ENCODE assay signal across 9 mouse cellular contexts in genomic region chr16:97763990-97764340, GRCm38 (mm10). TPM values are rescaled to one million over a fixed set of nuclear protein-coding genes. Genes with fewer than 3 reads are reported as not detected.
DNase-seq lines count a peak whose midpoint lies in the region; ATAC-seq and TF ChIP-seq lines count a peak whose summit lies in the region.
"Had no signal": no experiment of that assay in that cellular context is flagged by ENCODE, and none has a peak within 500 bp of the region (broad histone marks: within the 10 kb centered on the region; RNA-seq: fewer than 3 reads in every experiment).

No protein-coding gene starts in this region.

- H3K36me3 ChIP-seq in kidney, postnatal 0 days (ENCODE audit: insufficient read depth, low read length): no peaks in the 10 kb centered on the region
- no peaks in the 10 kb centered on the region for H3K36me3 ChIP-seq in forebrain, embryonic 11.5 days (ENCODE audit: control insufficient read depth, insufficient read depth, low read length)
- H3K36me3 ChIP-seq in intestine, embryonic 16.5 days (ENCODE audit: control insufficient read depth, insufficient read depth, low read length): no peaks in the 10 kb centered on the region
- no peaks in the 10 kb centered on the region for H3K36me3 ChIP-seq in midbrain, postnatal 0 days (ENCODE audit: insufficient read depth, low read length)

- TF ChIP-seq CTCF in kidney, postnatal 0 days (IDR thresholded peaks at IDR 0.05; ENCODE audit: low read depth): no peak
- no peak for TF ChIP-seq CTCF in midbrain, postnatal 0 days (IDR thresholded peaks at IDR 0.05)

- peaks cover 15% of the 10 kb centered on the region for H3K27me3 ChIP-seq in kidney, postnatal 0 days (ENCODE audit: insufficient read depth, low read length)
- peaks cover 31% of the 10 kb centered on the region for H3K27me3 ChIP-seq in forebrain, embryonic 11.5 days (ENCODE audit: control insufficient read depth, insufficient read depth, low read length)
- H3K27me3 ChIP-seq in intestine, embryonic 16.5 days (replicated peaks; ENCODE audit: control insufficient read depth, insufficient read depth, low read length): peaks cover 25% of the 10 kb centered on the region
- H3K27me3 ChIP-seq in midbrain, postnatal 0 days (ENCODE audit: insufficient read depth, low read length): peaks cover 38% of the 10 kb centered on the region

- H3K27ac ChIP-seq in kidney, postnatal 0 days: no peak overlapping the region
- no peak overlapping the region for H3K27ac ChIP-seq in forebrain, embryonic 11.5 days (ENCODE audit: low read depth, low read length)
- no peak overlapping the region for H3K27ac ChIP-seq in intestine, embryonic 16.5 days (ENCODE audit: low read length)
- no peak overlapping the region for H3K27ac ChIP-seq in midbrain, postnatal 0 days (ENCODE audit: low read depth, low read length)

- peak; percentile 16; the same call in 1 of the 2 replicates for ATAC-seq in kidney, postnatal 0 days (replicated peaks; ENCODE audit: low FRiP score, low read depth)
- no peak for ATAC-seq in forebrain, embryonic 11.5 days (replicated peaks; ENCODE audit: low FRiP score)
- no peak for ATAC-seq in intestine, embryonic 16.5 days
- ATAC-seq in midbrain, postnatal 0 days (ENCODE audit: low FRiP score): no peak

- H3K4me2 ChIP-seq in kidney, postnatal 0 days (ENCODE audit: low read length): peak overlapping the region; percentile 70
- H3K4me2 ChIP-seq in forebrain, embryonic 11.5 days (ENCODE audit: low read depth, low read length, severe bottlenecking): peak overlapping the region; percentile 78
- H3K4me2 ChIP-seq in intestine, embryonic 16.5 days (ENCODE audit: low read depth, low read length): peak overlapping the region; percentile 71
- H3K4me2 ChIP-seq in midbrain, postnatal 0 days (ENCODE audit: low read depth, low read length, poor library complexity, severe bottlenecking): peak overlapping the region; percentile 52; the same call in 1 of the 2 replicates

- peak overlapping the region; percentile 46 for H3K4me3 ChIP-seq in kidney, postnatal 0 days (replicated peaks; ENCODE audit: low read depth, low read length)
- H3K4me3 ChIP-seq in forebrain, embryonic 11.5 days (ENCODE audit: low read depth, low read length): peak overlapping the region; percentile 46
- H3K4me3 ChIP-seq in intestine, embryonic 16.5 days (ENCODE audit: low read length): peak overlapping the region; percentile 62
- peak overlapping the region; percentile 38; the same call in 1 of the 2 replicates for H3K4me3 ChIP-seq in midbrain, postnatal 0 days (ENCODE audit: low read depth, low read length)

- no peaks in the 10 kb centered on the region for H3K9me3 ChIP-seq in kidney, postnatal 0 days (replicated peaks; ENCODE audit: low read length)
- no peaks in the 10 kb centered on the region for H3K9me3 ChIP-seq in forebrain, embryonic 11.5 days (ENCODE audit: control insufficient read depth, low read length)
- H3K9me3 ChIP-seq in intestine, embryonic 16.5 days (ENCODE audit: control insufficient read depth, low read length): no peaks in the 10 kb centered on the region
- no peaks in the 10 kb centered on the region for H3K9me3 ChIP-seq in midbrain, postnatal 0 days (ENCODE audit: low read length)

- WGBS in kidney, postnatal 0 days: 10% methylated on average over 13 of the region's 13 CpGs
- 7% methylated on average over 13 of the region's 13 CpGs for WGBS in forebrain, embryonic 11.5 days
- WGBS in intestine, embryonic 16.5 days: 6% methylated on average over 13 of the region's 13 CpGs
- 13% methylated on average over 13 of the region's 13 CpGs for WGBS in midbrain, postnatal 0 days

- no peaks in the 10 kb centered on the region for H3K4me1 ChIP-seq in kidney, postnatal 0 days (replicated peaks; ENCODE audit: insufficient read depth, low read length)
- H3K4me1 ChIP-seq in forebrain, embryonic 11.5 days (replicated peaks; ENCODE audit: control insufficient read depth, insufficient read depth, low read length): peaks cover 5% of the 10 kb centered on the region; the same call in 1 of the 2 replicates
- peaks cover 24% of the 10 kb centered on the region for H3K4me1 ChIP-seq in intestine, embryonic 16.5 days (ENCODE audit: control insufficient read depth, insufficient read depth, low read length)
- H3K4me1 ChIP-seq in midbrain, postnatal 0 days (ENCODE audit: insufficient read depth, low read length): peaks cover 2% of the 10 kb centered on the region; the same call in 1 of the 2 replicates

- H3K9ac ChIP-seq in kidney, postnatal 0 days (ENCODE audit: low read depth, low read length): 0 out of 2 replicates have a peak overlapping the region, but pooled peaks have one; percentile 58
- H3K9ac ChIP-seq in forebrain, embryonic 11.5 days (ENCODE audit: low read length): peak overlapping the region; percentile 14; the same call in 1 of the 2 replicates
- peak overlapping the region; percentile 78 for H3K9ac ChIP-seq in intestine, embryonic 16.5 days (ENCODE audit: low read depth, low read length)
- H3K9ac ChIP-seq in midbrain, postnatal 0 days (replicated peaks; ENCODE audit: low read length, poor library complexity, severe bottlenecking): no peak overlapping the region

- peak; percentile 5 for DNase-seq in kidney, postnatal 0 days (ENCODE audit: low spot score)
- no peak for DNase-seq in kidney, postnatal 10 days
- DNase-seq in forebrain, embryonic 11.5 days (ENCODE audit: low spot score): no peak
- no peak for DNase-seq in midbrain, postnatal 0 days (ENCODE audit: low spot score)
- DNase-seq in thymus, postnatal 0 days (ENCODE audit: low spot score): no peak
- DNase-seq in adrenal gland, postnatal 25 days: no peak
- DNase-seq in cerebellum, adult 18-20 months: no peak
- DNase-seq: cerebellum, adult 11-12 months had no signal

RNA-seq across cellular contexts. Expression of gene Ripk4, which starts 0.4 kb away (rescaled TPM):
- 9.9 and 10.2 TPM in 2 replicates for polyA plus RNA-seq in kidney, postnatal 0 days (2015; fragmentation: Nextera tagmentation; extraction: Ambion mirVana)
- polyA plus RNA-seq in forebrain, embryonic 11.5 days (2014; fragmentation: Nextera tagmentation; extraction: Ambion mirVana): 1.6 and 1.7 TPM in 2 replicates
- 21.8 and 22.7 TPM in 2 replicates for polyA plus RNA-seq in intestine, embryonic 16.5 days (2015; fragmentation: Nextera tagmentation; extraction: Ambion mirVana)
- 0.38 and 0.61 TPM in 2 replicates for total RNA-seq in midbrain, postnatal 0 days (2014; rRNA removed)
- 0.32 and 0.40 TPM in 2 replicates for polyA plus RNA-seq in midbrain, postnatal 0 days (2015; fragmentation: Nextera tagmentation; extraction: Ambion mirVana)
- polyA plus RNA-seq in thymus, postnatal 0 days (2015; fragmentation: Nextera tagmentation; extraction: Ambion mirVana): 6.2 and 6.7 TPM in 2 replicates
- 0.33 and 0.43 TPM in 2 replicates for total RNA-seq in adrenal gland, postnatal 25 days (2021)
